Mouse (Mus musculus) kidney, adult 2 months (tissue): ENCODE measurements around the gene Fam107b. TPM values are rescaled to one million over a fixed set of nuclear protein-coding genes. Genes with fewer than 3 reads are reported as not detected.
A peak's percentile ranks its signal among the peaks of the same experiment; 100 is the strongest.

Experiments used
- DNase-seq: peaks from one replicate; pipeline ENCODE4 v3.0.0; 2021
- H3K27ac ChIP-seq: fragments of 200-500 bp; 2 replicates; pipeline ENCODE4 v1.5.1; 2012; ENCODE audit warnings: low read depth, low read length, control low read depth, inconsistent platforms; ENCODE audit not compliant: insufficient read depth
- H3K27me3 ChIP-seq: fragments of 200-500 bp; replicated peaks from 2 replicates; pipeline ENCODE4 v1.6.1; 2012; ENCODE audit warnings: mild to moderate bottlenecking, moderate library complexity, low read length, inconsistent platforms; ENCODE audit not compliant: control insufficient read depth, insufficient read depth
- H3K36me3 ChIP-seq: fragments of 200-500 bp; 2 replicates; pipeline ENCODE4 v1.6.1; 2012; ENCODE audit warnings: mild to moderate bottlenecking, moderate library complexity, low read length, inconsistent platforms; ENCODE audit not compliant: control insufficient read depth, insufficient read depth
- H3K4me1 ChIP-seq: fragments of 200-500 bp; 2 replicates; pipeline ENCODE4 v1.6.1; 2011; ENCODE audit warnings: low read length; ENCODE audit not compliant: control insufficient read depth, insufficient read depth
- H3K4me3 ChIP-seq: fragments of 200-500 bp; 2 replicates; pipeline ENCODE4 v1.5.1; 2011; ENCODE audit warnings: mild to moderate bottlenecking, low read depth, low read length, control low read depth; ENCODE audit not compliant: insufficient read depth
- CTCF ChIP-seq: fragments of 200-500 bp; conservative IDR thresholded peaks from 2 replicates; pipeline ENCODE4 v1.5.1; 2011; ENCODE audit warnings: low read depth, mild to moderate bottlenecking, control low read depth, low read length, moderate library complexity, mixed read lengths; ENCODE audit not compliant: insufficient read depth, insufficient read length
- POLR2A ChIP-seq: fragments of 200-500 bp; IDR thresholded peaks from one replicate; pipeline ENCODE4 v1.6.1; 2011; ENCODE audit warnings: low read depth, low read length, control low read depth
- whole genome bisulfite sequencing: fragments of 180-500 bp; shearing (Covaris S2); methylation state at CpG from one replicate; pipeline ENCODE4 v1.1.7; 2018; 5-methylcytosine and 5-hydroxymethylcytosine counted together
- polyA plus RNA-seq: library from polyadenylated mRNA; depleted of rRNA; stranded (reverse); fragments of >200 nt; gene quantifications from 2 replicates; pipeline ENCODE4 v1.2.3, GENCODE M21; 2012

Fam107b gene
- polyA plus RNA-seq, 1 experiment: 54.3 TPM

GRCm38 (mm10) chr2:3573883-3574282 is 3.6 kb downstream of the Fam107b start:
- Histone ChIP-seq H3K36me3 (no peaks in the 10 kb centered on the region), H3K4me3 (no peak overlapping the region)
- WGBS: 79% methylated on average over 7 of the region's 7 CpGs

GRCm38 (mm10) chr2:3575140-3575539 is 4.9 kb downstream of the Fam107b start:
- no peaks in the 10 kb centered on the region for H3K4me1 ChIP-seq
- H3K4me3 ChIP-seq: no peak overlapping the region
- no peaks in the 10 kb centered on the region for H3K36me3 ChIP-seq
- no peak overlapping the region for H3K27ac ChIP-seq
- 92% methylated on average over 1 of the region's 1 CpGs for WGBS
- DNase-seq: no peak
- no peaks in the 10 kb centered on the region for H3K27me3 ChIP-seq
- TF ChIP-seq POLR2A: no peak
- no peak for TF ChIP-seq CTCF

More at GRCm38 (mm10) chr2:3573883-3574282, 3.6 kb downstream of the Fam107b start:
- Histone ChIP-seq H3K27ac (no peak overlapping the region), H3K27me3 (no peaks in the 10 kb centered on the region), H3K4me1 (no peaks in the 10 kb centered on the region)
- no peak for TF ChIP-seq CTCF
- no peak for TF ChIP-seq POLR2A
- DNase-seq: no peak

GRCm38 (mm10) chr2:3576346-3576745 is 6.1 kb downstream of the Fam107b start:
- Histone ChIP-seq H3K4me1 (no peaks in the 10 kb centered on the region), H3K27me3 (no peaks in the 10 kb centered on the region), H3K4me3 (no peak overlapping the region), H3K36me3 (no peaks in the 10 kb centered on the region), H3K27ac (no peak overlapping the region)
- DNase-seq: peak; percentile 5
- TF ChIP-seq CTCF (no peak), POLR2A (no peak)
- 79% methylated on average over 1 of the region's 1 CpGs for WGBS

- WGBS: 83% methylated on average over 1 of the region's 1 CpGs
- H3K4me3 ChIP-seq: no peak overlapping the region
- H3K27ac ChIP-seq: no peak overlapping the region
- H3K36me3 ChIP-seq: no peaks in the 10 kb centered on the region
- H3K4me1 ChIP-seq: no peaks in the 10 kb centered on the region
- H3K27me3 ChIP-seq: no peaks in the 10 kb centered on the region
- TF ChIP-seq CTCF (no peak), POLR2A (no peak)
- no peak for DNase-seq
These were observed 6.9 kb downstream of the Fam107b start for GRCm38 (mm10) chr2:3577216-3577615.

GRCm38 (mm10) chr2:3578180-3578902 is 8.1 kb downstream of the Fam107b start:
- DNase-seq: no peak
- 75% methylated on average over 8 of the region's 8 CpGs for WGBS
- Histone ChIP-seq H3K4me3 (no peak overlapping the region), H3K36me3 (no peaks in the 10 kb centered on the region), H3K27ac (no peak overlapping the region), H3K4me1 (no peaks in the 10 kb centered on the region), H3K27me3 (no peaks in the 10 kb centered on the region)
- TF ChIP-seq POLR2A (no peak), CTCF (no peak)

GRCm38 (mm10) chr2:3579316-3579902 is 9.1 kb downstream of the Fam107b start:
- H3K36me3 ChIP-seq: no peaks in the 10 kb centered on the region
- WGBS: 51% methylated on average over 2 of the region's 2 CpGs
- peak; percentile 4 for DNase-seq
- no peak overlapping the region for H3K27ac ChIP-seq
- TF ChIP-seq POLR2A (no peak), CTCF (no peak)
- H3K4me3 ChIP-seq: no peak overlapping the region
- no peaks in the 10 kb centered on the region for H3K27me3 ChIP-seq
- H3K4me1 ChIP-seq: no peaks in the 10 kb centered on the region

GRCm38 (mm10) chr2:3582830-3583229 is 12.5 kb downstream of the Fam107b start:
- no peak for DNase-seq
- Histone ChIP-seq H3K27ac (no peak overlapping the region), H3K36me3 (no peaks in the 10 kb centered on the region), H3K27me3 (no peaks in the 10 kb centered on the region), H3K4me1 (no peaks in the 10 kb centered on the region), H3K4me3 (no peak overlapping the region)
- TF ChIP-seq POLR2A: no peak
- TF ChIP-seq CTCF: no peak
- 82% methylated on average over 2 of the region's 2 CpGs for WGBS
